Mouse (Mus musculus) limb, embryonic 14.5 days (tissue): ENCODE results near the gene Hsd3b1. TPM values are rescaled to one million over a fixed set of nuclear protein-coding genes. Genes with fewer than 3 reads are reported as not detected.

Experiments
- ATAC-seq: fragments of 200-750 bp; cut with Nextera tagmentation; 2 replicates; pipeline ENCODE4 v1.8.0; 2017; ENCODE audit warnings: low read depth, moderate number of reproducible peaks, moderate TSS enrichment; ENCODE audit not compliant: low FRiP score
- DNase-seq: peaks from one replicate; pipeline ENCODE4 v3.0.0-alpha.2; 2015; ENCODE audit warnings: low spot score
- H3K27ac ChIP-seq: fragments of 300-500 bp; sonication (generic); replicated peaks from 2 replicates; pipeline ENCODE4 v1.5.1; 2014; ENCODE audit warnings: low read depth, mild to moderate bottlenecking, low read length, moderate library complexity, mixed read lengths
- H3K27me3 ChIP-seq: fragments of 300-500 bp; sonication (generic); 2 replicates; pipeline ENCODE4 v1.6.1; 2014; ENCODE audit warnings: low read length, mixed read lengths; ENCODE audit not compliant: control insufficient read depth, insufficient read depth
- H3K36me3 ChIP-seq: fragments of 300-500 bp; sonication (generic); 2 replicates; pipeline ENCODE4 v1.6.1; 2014; ENCODE audit warnings: mild to moderate bottlenecking, low read length, moderate library complexity, mixed read lengths; ENCODE audit not compliant: control insufficient read depth, insufficient read depth
- H3K4me1 ChIP-seq: fragments of 300-500 bp; sonication (generic); 2 replicates; pipeline ENCODE4 v1.6.1; 2014; ENCODE audit warnings: antibody characterized with exemption, low read length, mixed read lengths; ENCODE audit not compliant: control insufficient read depth, insufficient read depth
- H3K4me2 ChIP-seq: fragments of 300-500 bp; sonication (generic); replicated peaks from 2 replicates; pipeline ENCODE4 v1.6.1; 2014; ENCODE audit warnings: low read depth, mild to moderate bottlenecking, low read length, moderate library complexity; ENCODE audit not compliant: severe bottlenecking
- H3K4me3 ChIP-seq: fragments of 300-500 bp; sonication (generic); replicated peaks from 2 replicates; pipeline ENCODE4 v1.5.1; 2014; ENCODE audit warnings: low read length
- H3K9ac ChIP-seq: fragments of 300-500 bp; sonication (generic); 2 replicates; pipeline ENCODE4 v1.6.1; 2014; ENCODE audit warnings: mild to moderate bottlenecking, low read depth, low read length, moderate library complexity; ENCODE audit not compliant: severe bottlenecking
- H3K9me3 ChIP-seq: fragments of 300-500 bp; sonication (generic); 2 replicates; pipeline ENCODE4 v1.6.1; 2016; ENCODE audit warnings: low read length; ENCODE audit not compliant: control insufficient read depth
- POLR2A ChIP-seq: fragments of 200-500 bp; IDR thresholded peaks from 2 replicates; pipeline ENCODE4 v1.8.0; 2012; ENCODE audit warnings: inconsistent platforms, mild to moderate bottlenecking, moderate library complexity, borderline replicate concordance; ENCODE audit not compliant: insufficient read depth, insufficient read length; ENCODE audit errors: extremely low read depth
- WGBS: fragments of 180-500 bp; shearing (Covaris S2); extraction: QIAGEN DNeasy Blood & Tissue Kit; methylation state at CpG from one replicate; pipeline ENCODE4 v1.1.7; 2014; 5-methylcytosine and 5-hydroxymethylcytosine counted together
- polyA plus RNA-seq, 2 experiments: library from polyadenylated mRNA; depleted of rRNA in 1 of 2; stranded (reverse) in 1 of 2; unstranded in 1 of 2; fragments of >200 nt; fragmentation: Nextera tagmentation in 1 of 2; extraction: Ambion mirVana in 1 of 2; gene quantifications; 2 replicates each; pipeline versions ENCODE4 v1.2.1 to v1.2.3; 2012 to 2014

Gene Hsd3b1
- polyA plus RNA-seq, 2 experiments, result 0.04 TPM; not detected in 1

DNA sequence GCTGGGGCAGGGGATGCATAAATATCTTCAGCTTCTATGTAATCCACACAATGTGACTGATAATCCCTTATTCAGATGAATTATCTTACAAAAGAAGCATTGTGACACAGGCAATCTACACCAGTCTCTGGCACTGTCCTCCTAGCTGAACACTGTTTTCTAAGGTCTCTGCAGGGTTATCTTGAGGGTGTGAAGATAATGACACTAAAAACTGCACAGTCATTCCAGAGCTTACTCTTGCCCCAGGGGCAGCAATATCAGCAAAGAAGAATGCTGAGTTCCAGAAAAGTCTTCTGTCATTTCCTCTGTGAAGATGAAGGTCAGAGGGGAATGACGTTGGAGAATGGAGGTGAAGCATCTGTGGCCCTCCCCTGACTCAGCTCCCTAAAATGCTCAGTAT, 2.7 kb downstream of the Hsd3b1 start:
- Histone ChIP-seq H3K9me3 (no peaks in the 10 kb centered on the region), H3K36me3 (no peaks in the 10 kb centered on the region), H3K27ac (no peak overlapping the region), H3K4me1 (no peaks in the 10 kb centered on the region), H3K4me3 (no peak overlapping the region), H3K9ac (no peak overlapping the region), H3K27me3 (no peaks in the 10 kb centered on the region), H3K4me2 (no peak overlapping the region)
- WGBS, result 69% methylated on average over 1 of the region's 1 CpGs
- DNase-seq, result no peak
- TF ChIP-seq POLR2A, result no peak
- no peak for ATAC-seq

DNA sequence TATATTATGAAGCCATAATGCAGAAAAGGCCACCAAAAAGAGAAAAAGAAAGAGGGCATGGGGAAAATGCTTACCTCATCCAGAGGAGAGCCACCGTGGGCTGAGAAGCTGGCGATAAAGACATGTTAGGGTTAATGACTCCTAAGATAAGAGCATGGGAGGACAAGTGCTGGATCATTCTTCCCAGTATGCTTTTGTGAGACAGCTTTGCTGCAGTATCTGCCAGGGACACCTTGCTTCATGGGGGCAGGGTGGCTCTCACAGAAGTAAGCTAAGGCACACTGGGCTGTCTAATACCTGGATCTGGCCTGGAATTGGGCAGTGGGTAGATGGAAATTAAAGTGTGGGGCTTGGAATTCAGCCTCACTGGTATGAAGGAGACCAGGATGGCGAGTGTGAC, 4.4 kb downstream of the Hsd3b1 start:
- DNase-seq (no peak), ATAC-seq (no peak)
- 76% methylated on average over 3 of the region's 3 CpGs for WGBS
- Histone ChIP-seq H3K4me3 (no peak overlapping the region), H3K9me3 (no peaks in the 10 kb centered on the region), H3K27me3 (no peaks in the 10 kb centered on the region), H3K4me2 (no peak overlapping the region), H3K4me1 (no peaks in the 10 kb centered on the region), H3K9ac (no peak overlapping the region), H3K36me3 (no peaks in the 10 kb centered on the region), H3K27ac (no peak overlapping the region)
- no peak for TF ChIP-seq POLR2A

DNA sequence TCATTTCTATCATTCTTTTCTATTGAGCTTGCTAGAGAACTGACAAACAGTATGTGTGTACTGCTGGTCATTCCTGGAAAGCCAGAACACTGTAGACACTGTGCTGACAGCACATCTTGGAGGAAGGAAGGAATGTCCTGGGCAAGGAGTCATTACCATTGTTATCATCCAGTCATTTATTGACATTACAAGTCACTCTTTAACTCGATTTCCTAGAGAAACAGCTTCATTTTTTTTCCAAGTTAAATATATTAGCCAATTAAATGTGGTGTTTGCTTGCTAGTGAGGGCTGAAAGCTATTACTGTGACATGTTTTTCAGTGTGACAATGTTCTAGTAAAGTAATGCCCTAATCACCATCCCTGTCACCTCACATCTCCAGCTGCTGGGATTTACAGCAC, 5.9 kb downstream of the Hsd3b1 start:
- no peak for ATAC-seq
- DNase-seq, result no peak
- no peaks in the 10 kb centered on the region for H3K4me1 ChIP-seq
- H3K36me3 ChIP-seq, result no peaks in the 10 kb centered on the region
- H3K4me2 ChIP-seq, result no peak overlapping the region
- no peaks in the 10 kb centered on the region for H3K9me3 ChIP-seq
- TF ChIP-seq POLR2A, result no peak
- H3K4me3 ChIP-seq, result no peak overlapping the region
- no peak overlapping the region for H3K27ac ChIP-seq
- 30% methylated on average over 1 of the region's 1 CpGs for WGBS
- H3K9ac ChIP-seq, result no peak overlapping the region
- H3K27me3 ChIP-seq, result no peaks in the 10 kb centered on the region

DNA sequence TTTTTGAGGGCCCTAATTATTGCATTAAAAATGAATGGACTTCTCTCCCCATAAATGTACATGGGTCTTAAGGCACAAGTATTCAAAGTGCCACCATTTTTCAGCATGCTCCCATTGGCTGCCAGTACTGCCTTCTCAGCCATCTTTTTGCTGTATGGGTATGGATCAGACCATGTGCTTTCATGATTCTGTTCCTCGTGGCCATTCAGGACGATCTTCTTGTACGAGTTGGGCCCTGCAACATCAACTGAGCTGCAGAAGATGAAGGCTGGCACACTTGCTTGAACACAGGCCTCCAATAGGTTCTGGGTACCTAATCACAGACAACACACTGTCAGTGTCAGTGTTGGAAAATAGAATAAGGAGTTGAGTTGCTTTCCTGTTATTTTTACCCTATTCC, 6.5 kb downstream of the Hsd3b1 start:
- ATAC-seq, result no peak
- H3K36me3 ChIP-seq, result no peaks in the 10 kb centered on the region
- no peak overlapping the region for H3K4me2 ChIP-seq
- no peaks in the 10 kb centered on the region for H3K4me1 ChIP-seq
- no peak overlapping the region for H3K27ac ChIP-seq
- H3K9me3 ChIP-seq, result no peaks in the 10 kb centered on the region
- H3K4me3 ChIP-seq, result no peak overlapping the region
- no peaks in the 10 kb centered on the region for H3K27me3 ChIP-seq
- 94% methylated on average over 3 of the region's 3 CpGs for WGBS
- no peak overlapping the region for H3K9ac ChIP-seq
- no peak for DNase-seq
- no peak for TF ChIP-seq POLR2A

DNA sequence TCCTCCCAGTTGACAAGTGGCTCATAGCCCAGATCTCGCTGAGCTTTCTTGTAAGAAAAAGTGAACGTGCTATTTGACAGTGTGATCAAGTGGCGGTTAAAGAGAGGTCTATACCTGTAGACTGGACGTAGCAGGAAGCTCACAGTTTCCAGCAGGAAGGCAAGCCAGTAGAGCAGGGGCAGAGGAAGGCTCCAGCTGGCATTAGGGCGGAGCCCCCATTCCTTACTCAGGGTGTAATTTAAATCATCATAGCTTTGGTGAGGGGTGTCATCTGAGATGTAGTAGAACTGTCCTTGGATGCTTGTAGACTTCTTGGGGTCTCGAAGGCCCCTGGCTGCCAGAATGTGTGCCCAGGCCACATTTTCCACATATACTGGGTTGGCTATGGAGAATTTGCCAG, 7.0 kb downstream of the Hsd3b1 start:
- no peaks in the 10 kb centered on the region for H3K27me3 ChIP-seq
- H3K9me3 ChIP-seq, result no peaks in the 10 kb centered on the region
- ATAC-seq (no peak), DNase-seq (no peak)
- no peaks in the 10 kb centered on the region for H3K4me1 ChIP-seq
- 87% methylated on average over 6 of the region's 6 CpGs for WGBS
- H3K4me3 ChIP-seq, result no peak overlapping the region
- no peak overlapping the region for H3K9ac ChIP-seq
- no peaks in the 10 kb centered on the region for H3K36me3 ChIP-seq
- no peak overlapping the region for H3K27ac ChIP-seq
- no peak for TF ChIP-seq POLR2A
- no peak overlapping the region for H3K4me2 ChIP-seq

DNA sequence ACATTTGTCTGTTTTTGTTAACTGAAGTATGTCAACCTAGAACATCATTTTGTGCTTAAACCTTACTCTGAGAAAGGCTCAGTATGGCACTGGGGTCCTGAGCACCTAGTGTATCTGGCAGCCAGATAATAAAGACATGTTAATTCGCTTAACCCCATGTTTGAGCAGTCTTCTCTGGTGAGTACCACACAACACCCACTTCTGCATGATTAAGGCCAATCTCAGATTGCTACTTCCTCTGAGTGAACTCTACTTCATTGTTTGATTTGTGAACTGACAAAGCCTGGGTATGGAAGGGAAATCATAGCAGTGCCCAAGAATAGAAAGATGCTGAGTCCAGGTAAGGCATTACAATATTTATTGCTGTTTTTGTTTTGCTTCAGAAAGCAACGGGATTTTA, 7.7 kb downstream of the Hsd3b1 start:
- Histone ChIP-seq H3K27me3 (no peaks in the 10 kb centered on the region), H3K4me2 (no peak overlapping the region), H3K36me3 (no peaks in the 10 kb centered on the region), H3K4me1 (no peaks in the 10 kb centered on the region), H3K27ac (no peak overlapping the region), H3K4me3 (no peak overlapping the region), H3K9me3 (no peaks in the 10 kb centered on the region), H3K9ac (no peak overlapping the region)
- WGBS, result 74% methylated on average over 2 of the region's 2 CpGs
- no peak for TF ChIP-seq POLR2A
- ATAC-seq, result no peak
- DNase-seq, result no peak
